Mouse (Mus musculus) frontal cortex, postnatal 14 days (tissue): Measurements from ENCODE around the gene Cacng8.

Experiments used
- DNase-seq, 2 experiments: peaks; one replicate each; pipeline ENCODE4 v3.0.0; 2022; ENCODE audit warnings: low spot score in 2 of 2

Cacng8 gene

GRCm38 (mm10) chr7:3390413-3391080 lies at the start of gene Cacng8:
TSS of gene Cacng8 (plus strand) at chr7:3390683.
- no peak for DNase-seq

GRCm38 (mm10) chr7:3343861-3344260 lies 46.6 kb upstream of the Cacng8 start:
- no peak for DNase-seq

- DNase-seq: no peak
Observed at GRCm38 (mm10) chr7:3345301-3345700, 45.2 kb upstream of the Cacng8 start.

GRCm38 (mm10) chr7:3347366-3348287 lies 42.9 kb upstream of the Cacng8 start:
- DNase-seq: no peak

GRCm38 (mm10) chr7:3348326-3348725 lies 42.2 kb upstream of the Cacng8 start:
- no peak for DNase-seq

DNA sequence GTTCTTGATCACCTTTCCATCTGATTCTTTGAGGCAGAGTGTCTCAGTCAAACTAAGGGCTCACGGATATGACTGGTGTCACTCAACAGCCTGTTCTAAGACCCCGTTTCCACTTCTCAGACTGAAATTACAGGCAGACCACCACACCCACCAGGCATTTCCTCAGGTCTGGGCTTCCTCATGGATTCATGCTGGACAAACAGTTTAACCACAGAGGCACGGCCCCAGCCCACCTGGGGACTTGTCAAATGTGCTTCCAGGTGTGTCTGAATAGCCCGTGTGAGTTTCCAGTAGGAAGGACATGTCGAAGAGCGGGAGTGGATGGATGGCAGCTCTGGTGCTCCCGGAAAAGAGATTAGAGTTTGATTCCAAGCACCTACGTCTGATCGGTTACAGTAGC lies 40.7 kb upstream of the Cacng8 start:
- DNase-seq: no peak

DNA sequence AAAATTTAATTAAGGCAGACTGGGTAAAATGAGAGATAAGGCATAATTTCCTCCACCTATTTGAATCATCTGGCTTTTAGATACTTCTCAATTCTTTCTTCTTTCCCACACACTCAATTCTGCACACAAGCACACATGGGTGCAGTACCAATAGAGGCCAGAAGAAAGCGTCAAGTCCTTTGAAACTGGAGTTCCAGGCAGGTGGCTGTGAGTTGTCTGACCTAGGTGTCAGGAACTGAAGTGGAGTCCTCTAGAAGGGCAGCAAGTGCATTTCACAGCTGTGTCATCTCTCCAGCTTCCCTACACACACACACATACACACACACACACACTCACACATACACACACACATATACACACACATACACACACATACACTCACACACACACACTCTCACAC lies 38.9 kb upstream of the Cacng8 start:
- DNase-seq: no peak

DNA sequence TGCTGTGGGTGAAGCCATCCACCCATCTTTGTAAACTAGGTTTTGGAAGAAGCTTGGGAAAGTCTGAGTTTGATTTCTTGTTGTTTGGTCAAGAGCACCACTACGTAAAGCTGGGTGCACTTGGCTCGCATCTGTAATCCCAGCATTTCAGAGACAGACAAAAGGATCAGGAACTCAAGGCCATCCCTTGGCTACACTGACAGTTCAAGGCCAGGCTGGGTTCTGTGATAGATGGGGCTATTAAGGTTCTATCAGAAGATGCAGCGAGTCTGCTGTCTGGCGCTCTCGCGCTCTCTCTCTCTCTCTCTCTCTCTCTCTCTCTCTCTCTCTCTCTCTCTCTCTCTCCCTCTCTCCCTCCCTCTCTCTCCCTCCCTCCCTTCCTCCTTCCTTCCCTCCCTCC lies 35.6 kb upstream of the Cacng8 start:
- no peak for DNase-seq

GRCm38 (mm10) chr7:3360678-3361077 lies 29.8 kb upstream of the Cacng8 start:
- no peak for DNase-seq

GRCm38 (mm10) chr7:3365547-3366279 lies 24.8 kb upstream of the Cacng8 start:
- no peak for DNase-seq

- no peak for DNase-seq
Observed at GRCm38 (mm10) chr7:3366705-3367516, 23.6 kb upstream of the Cacng8 start.

GRCm38 (mm10) chr7:3367569-3367968 lies 22.9 kb upstream of the Cacng8 start:
- no peak for DNase-seq

DNA sequence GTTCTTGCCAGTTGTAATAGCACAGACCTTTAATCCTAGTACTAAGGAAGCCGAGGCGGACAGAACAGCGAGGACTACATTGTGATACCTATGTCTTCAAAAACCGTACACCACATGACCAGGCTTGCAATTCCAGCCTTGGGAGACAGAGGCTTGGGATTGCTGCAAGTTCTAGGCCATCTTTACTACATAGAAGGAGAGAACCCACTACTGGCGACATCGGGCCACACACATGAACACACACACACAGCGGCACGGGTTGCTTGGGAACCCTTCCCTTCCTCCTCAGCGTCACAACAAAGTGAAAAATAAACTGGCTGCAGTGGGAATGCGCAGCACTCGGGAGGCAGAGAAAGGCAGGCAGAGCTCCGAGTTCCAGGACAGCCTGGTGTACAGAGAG lies 22.2 kb upstream of the Cacng8 start:
- DNase-seq: no peak

DNA sequence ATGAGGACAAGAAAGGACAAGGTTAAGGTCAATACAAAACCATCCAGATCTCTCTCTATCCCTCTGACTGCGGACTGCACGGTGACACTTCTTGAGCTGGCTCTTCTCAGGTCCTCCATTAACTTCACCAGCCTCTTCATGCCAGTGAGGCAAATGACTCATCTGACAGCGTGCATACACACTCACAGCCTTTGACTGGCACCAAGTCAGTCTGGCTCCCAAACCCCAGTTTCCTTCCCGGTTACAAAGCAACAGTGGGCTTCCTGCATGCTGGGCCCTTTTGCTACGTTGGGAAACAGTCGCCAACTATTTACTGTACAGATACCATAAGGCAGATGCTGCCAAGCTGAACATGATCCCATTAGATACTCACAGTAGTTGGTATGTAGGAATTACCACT lies 21.3 kb upstream of the Cacng8 start:
- no peak for DNase-seq

GRCm38 (mm10) chr7:3370407-3370806 lies 20.1 kb upstream of the Cacng8 start:
- no peak for DNase-seq

DNA sequence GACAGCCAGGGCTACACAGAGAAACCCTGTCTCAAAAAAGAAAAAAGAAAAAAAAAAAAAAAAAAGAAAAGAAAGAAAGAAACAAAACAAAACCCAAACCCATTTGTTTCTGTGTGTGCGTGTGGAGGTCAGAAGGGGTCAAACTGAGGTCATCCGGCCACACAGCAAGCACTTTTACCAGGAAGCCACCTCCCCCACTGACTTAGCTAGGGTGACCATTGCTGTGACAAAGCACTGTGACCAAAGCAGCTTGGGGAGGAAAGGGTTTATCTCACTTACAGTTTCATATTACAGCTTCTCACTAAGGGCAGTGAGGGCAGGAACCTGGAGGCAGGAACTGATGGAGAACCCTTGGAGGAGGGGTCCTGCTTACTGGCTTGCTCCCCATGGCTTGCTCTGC lies 18.1 kb upstream of the Cacng8 start:
- DNase-seq: no peak

DNA sequence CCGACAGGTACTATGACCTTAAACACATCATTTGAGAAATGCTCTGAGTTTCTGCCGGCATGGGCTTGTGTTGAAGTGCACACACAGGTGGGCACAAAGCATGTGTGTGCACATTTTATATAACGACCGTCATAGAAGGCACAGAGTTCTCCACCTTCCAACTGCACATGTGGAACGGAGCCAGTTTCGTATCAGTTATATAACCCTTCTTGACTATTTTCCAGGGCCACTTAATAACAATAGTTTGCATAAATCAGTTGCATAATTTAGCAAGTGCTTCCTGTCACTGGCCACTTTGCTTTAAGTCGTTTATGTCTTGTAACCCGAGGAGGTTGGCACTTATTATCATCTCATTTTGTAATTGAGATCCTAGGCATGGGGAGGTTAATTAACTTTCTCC lies 16.7 kb upstream of the Cacng8 start:
- DNase-seq: no peak

- DNase-seq: no peak
Observed at GRCm38 (mm10) chr7:3376831-3377230, 13.7 kb upstream of the Cacng8 start.

DNA sequence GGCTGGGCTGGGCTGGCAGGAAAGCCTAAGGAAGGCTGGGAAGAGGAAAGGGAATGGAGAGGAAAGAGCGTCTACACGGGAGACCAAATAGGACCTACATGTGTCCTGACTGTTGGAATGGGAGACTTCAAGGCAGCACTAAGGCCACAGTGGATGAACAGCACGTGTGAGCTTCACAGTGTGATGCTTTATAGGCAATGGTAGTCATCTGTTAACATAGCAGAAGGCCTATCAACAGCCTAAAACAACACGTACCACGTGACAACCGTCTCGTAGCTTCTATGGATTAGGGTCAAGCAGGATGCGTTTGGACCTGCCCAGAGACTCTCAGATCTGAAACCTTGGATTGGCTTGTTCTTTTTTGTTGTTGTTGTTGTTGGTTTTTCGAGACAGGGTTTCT lies 8.4 kb upstream of the Cacng8 start:
- no peak for DNase-seq

- no peak for DNase-seq
Observed at GRCm38 (mm10) chr7:3384807-3385319, 5.6 kb upstream of the Cacng8 start.

GRCm38 (mm10) chr7:3386036-3386730 lies 4.3 kb upstream of the Cacng8 start:
- DNase-seq: no peak
